Mouse (Mus musculus) liver, embryonic 14.5 days (tissue): Measurements from ENCODE around the gene Trim15. TPM values are rescaled to one million over a fixed set of nuclear protein-coding genes. Genes with fewer than 3 reads are reported as not detected.

ENCODE experiments used
- ATAC-seq: fragments of 200-750 bp; cut with Nextera tagmentation; 2 replicates; pipeline ENCODE4 v1.8.0; 2017; ENCODE audit warnings: moderate number of reproducible peaks, mild to moderate bottlenecking, moderate library complexity; ENCODE audit not compliant: insufficient read depth
- DNase-seq, 3 experiments: peaks; one replicate each; pipeline ENCODE4 v3.0.0-alpha.2; 2012 to 2013; ENCODE audit warnings: low read depth in 3 of 3, low spot score in 3 of 3
- H3K27ac ChIP-seq: fragments of 300-500 bp; sonication (generic); 2 replicates; pipeline ENCODE4 v1.5.1; 2014; ENCODE audit warnings: moderate library complexity, mild to moderate bottlenecking, control low read depth, inconsistent platforms
- H3K27me3 ChIP-seq: fragments of 300-500 bp; sonication (generic); 2 replicates; pipeline ENCODE4 v1.6.1; 2014; ENCODE audit warnings: mild to moderate bottlenecking, low read length, moderate library complexity; ENCODE audit not compliant: control insufficient read depth, insufficient read depth
- H3K36me3 ChIP-seq: fragments of 300-500 bp; sonication (generic); replicated peaks from 2 replicates; pipeline ENCODE4 v1.6.1; 2014; ENCODE audit warnings: low read depth; ENCODE audit not compliant: control insufficient read depth, insufficient read depth
- H3K4me1 ChIP-seq, 2 experiments: fragments of 200-500 bp in 1 of 2; fragments of 300-500 bp in 1 of 2; sonication (generic) in 1 of 2; replicated peaks; 2 replicates each; pipeline ENCODE4 v1.6.1; 2012 to 2014; ENCODE audit warnings: antibody characterized with exemption in 1 of 2, inconsistent platforms in 1 of 2, low read length in 1 of 2; ENCODE audit not compliant: control insufficient read depth in 2 of 2, insufficient read depth in 2 of 2
- H3K4me2 ChIP-seq: fragments of 300-500 bp; sonication (generic); 2 replicates; pipeline ENCODE4 v1.6.1; 2014; ENCODE audit warnings: low read depth, mild to moderate bottlenecking, control low read depth, moderate library complexity
- H3K4me3 ChIP-seq, 2 experiments: fragments of 200-500 bp in 1 of 2; fragments of 300-500 bp in 1 of 2; sonication (generic) in 1 of 2; 2 replicates each; pipeline ENCODE4 v1.5.1; 2012 to 2014; ENCODE audit warnings: low read depth in 2 of 2, low read length in 2 of 2, mild to moderate bottlenecking in 2 of 2, control low read depth in 1 of 2, inconsistent platforms in 1 of 2, moderate library complexity in 1 of 2; ENCODE audit not compliant: insufficient read depth in 1 of 2
- H3K9ac ChIP-seq: fragments of 300-500 bp; sonication (generic); replicated peaks from 2 replicates; pipeline ENCODE4 v1.6.1; 2014; ENCODE audit warnings: mild to moderate bottlenecking, control low read depth, moderate library complexity
- H3K9me3 ChIP-seq: fragments of 300-500 bp; sonication (generic); 2 replicates; pipeline ENCODE4 v1.6.1; 2016; ENCODE audit warnings: low read length, mixed read lengths; ENCODE audit not compliant: control insufficient read depth
- CTCF ChIP-seq: IDR thresholded peaks from 2 replicates; pipeline ENCODE4 v1.5.1; 2016; ENCODE audit warnings: antibody characterized with exemption, low read depth, control low read depth
- EP300 ChIP-seq: IDR thresholded peaks from 2 replicates; pipeline ENCODE4 v1.6.1; 2016; ENCODE audit warnings: antibody characterized with exemption, low read depth
- whole genome bisulfite sequencing: fragments of 180-500 bp; shearing (Covaris S2); extraction: QIAGEN DNeasy Blood & Tissue Kit; methylation state at CpG from one replicate; pipeline ENCODE4 v1.1.7; 2014; ENCODE audit not compliant: insufficient replicate concordance; 5-methylcytosine and 5-hydroxymethylcytosine counted together
- polyA plus RNA-seq, 2 experiments: library from polyadenylated mRNA; depleted of rRNA in 1 of 2; stranded (reverse) in 1 of 2; unstranded in 1 of 2; fragments of >200 nt; fragmentation: Nextera tagmentation in 1 of 2; extraction: Ambion mirVana in 1 of 2; gene quantifications; 2 replicates each; pipeline versions ENCODE4 v1.2.1 to v1.2.3; 2012 to 2014

Trim15 gene
- polyA plus RNA-seq, 2 experiments, result 0.26 to 0.32 TPM

GRCm38 (mm10) chr17:36825525-36825924, 41.5 kb downstream of the Trim15 start:
- ATAC-seq, result peak; percentile 47; the same call in 1 of the 2 replicates
- H3K4me1 ChIP-seq, result peaks cover 0 to 5% of the 10 kb centered on the region in 2 experiments; a peak in 2 of 4 replicates
- H3K9ac ChIP-seq, result no peak overlapping the region
- H3K27ac ChIP-seq, result no peak overlapping the region
- H3K4me2 ChIP-seq, result no peak overlapping the region
- no peaks in the 10 kb centered on the region for H3K36me3 ChIP-seq
- peaks cover 3% of the 10 kb centered on the region; the same call in 1 of the 2 replicates for H3K27me3 ChIP-seq
- TF ChIP-seq CTCF (peak; percentile 26; the same call in 1 of the 2 replicates), EP300 (no peak)
- no peaks in the 10 kb centered on the region for H3K9me3 ChIP-seq
- no peak for DNase-seq
- WGBS, result 16% methylated on average over 4 of the region's 4 CpGs
- no peak overlapping the region for H3K4me3 ChIP-seq

- Histone ChIP-seq H3K4me2 (no peak overlapping the region), H3K9ac (no peak overlapping the region), H3K4me1 (peaks cover 0 to 5% of the 10 kb centered on the region in 2 experiments; a peak in 2 of 4 replicates), H3K4me3 (no peak overlapping the region), H3K27ac (no peak overlapping the region), H3K27me3 (no peaks in the 10 kb centered on the region), H3K36me3 (no peaks in the 10 kb centered on the region), H3K9me3 (no peaks in the 10 kb centered on the region)
- TF ChIP-seq EP300, result no peak
- peak; percentile 89 for TF ChIP-seq CTCF
- ATAC-seq (peak; percentile 48; the same call in 1 of the 2 replicates), DNase-seq (peak in 1 of 3 experiments; percentile 47)
These were observed 43.0 kb downstream of the Trim15 start for GRCm38 (mm10) chr17:36824005-36824404.

GRCm38 (mm10) chr17:36811871-36812270, 55.1 kb downstream of the Trim15 start, which contains the start of gene H2-M10.6:
Gene H2-M10.6 (plus strand): TSS chr17:36812171.
- Histone ChIP-seq H3K9ac (no peak within 1 kb of the TSS), H3K4me1 (no peaks in the 10 kb centered on the region), H3K27me3 (no peaks in the 10 kb centered on the region), H3K4me2 (no peak within 1 kb of the TSS), H3K27ac (no peak within 1 kb of the TSS), H3K36me3 (no peaks in the 10 kb centered on the region), H3K9me3 (no peaks in the 10 kb centered on the region), H3K4me3 (no peak within 1 kb of the TSS)
- ATAC-seq (no peak), DNase-seq (no peak)
- TF ChIP-seq EP300, result no peak

Other genes starting within 250 kb of the Trim15 start
- not detected in 2 replicates for gene H2-M9, start 224.5 kb downstream of the Trim15 start, polyA plus RNA-seq (2012; rRNA removed)
- not detected in 2 replicates for gene H2-M9, start 224.5 kb downstream of the Trim15 start, polyA plus RNA-seq (2014; fragmentation: Nextera tagmentation; extraction: Ambion mirVana)
- not detected in 2 replicates for gene H2-M1, start 195.0 kb downstream of the Trim15 start, polyA plus RNA-seq (2012; rRNA removed)
- not detected in 2 replicates for gene H2-M1, start 195.0 kb downstream of the Trim15 start, polyA plus RNA-seq (2014; fragmentation: Nextera tagmentation; extraction: Ambion mirVana)
- gene H2-M10.5, start 94.3 kb downstream of the Trim15 start, polyA plus RNA-seq (2012; rRNA removed), result not detected in 2 replicates
- gene H2-M10.5, start 94.3 kb downstream of the Trim15 start, polyA plus RNA-seq (2014; fragmentation: Nextera tagmentation; extraction: Ambion mirVana), result not detected in 2 replicates
- not detected in 2 replicates for gene H2-M10.6, start 55.0 kb downstream of the Trim15 start, polyA plus RNA-seq (2012; rRNA removed)
- not detected in 2 replicates for gene H2-M10.6, start 55.0 kb downstream of the Trim15 start, polyA plus RNA-seq (2014; fragmentation: Nextera tagmentation; extraction: Ambion mirVana)
- 6.6 and 8.6 TPM in 2 replicates for gene Trim26, start 30.1 kb downstream of the Trim15 start, polyA plus RNA-seq (2012; rRNA removed)
- 6.7 and 7.9 TPM in 2 replicates for gene Trim26, start 30.1 kb downstream of the Trim15 start, polyA plus RNA-seq (2014; fragmentation: Nextera tagmentation; extraction: Ambion mirVana)
- 82.4 and 114 TPM in 2 replicates for gene Trim10, start 2.4 kb upstream of the Trim15 start, polyA plus RNA-seq (2012; rRNA removed)
- gene Trim10, start 2.4 kb upstream of the Trim15 start, polyA plus RNA-seq (2014; fragmentation: Nextera tagmentation; extraction: Ambion mirVana), result 251 and 278 TPM in 2 replicates
- gene Trim40, start 22.9 kb upstream of the Trim15 start, polyA plus RNA-seq (2012; rRNA removed), result not detected in 2 replicates
- gene Trim40, start 22.9 kb upstream of the Trim15 start, polyA plus RNA-seq (2014; fragmentation: Nextera tagmentation; extraction: Ambion mirVana), result not detected in 2 replicates
- 0.03 TPM in 1 of 2 replicates, not detected in the other for gene Trim31, start 30.9 kb upstream of the Trim15 start, polyA plus RNA-seq (2012; rRNA removed)
- not detected in 2 replicates for gene Trim31, start 30.9 kb upstream of the Trim15 start, polyA plus RNA-seq (2014; fragmentation: Nextera tagmentation; extraction: Ambion mirVana)
- 0.02 TPM in 2 replicates for gene Rnf39, start 75.7 kb upstream of the Trim15 start, polyA plus RNA-seq (2012; rRNA removed)
- not detected in 2 replicates for gene Rnf39, start 75.7 kb upstream of the Trim15 start, polyA plus RNA-seq (2014; fragmentation: Nextera tagmentation; extraction: Ambion mirVana)
- 15.6 and 30.4 TPM in 2 replicates for gene Ppp1r11, start 84.5 kb upstream of the Trim15 start, polyA plus RNA-seq (2012; rRNA removed)
- 35.6 and 43.0 TPM in 2 replicates for gene Ppp1r11, start 84.5 kb upstream of the Trim15 start, polyA plus RNA-seq (2014; fragmentation: Nextera tagmentation; extraction: Ambion mirVana)
- 17.5 and 19.0 TPM in 2 replicates for gene Znrd1, start 91.3 kb upstream of the Trim15 start, polyA plus RNA-seq (2012; rRNA removed)
- gene Znrd1, start 91.3 kb upstream of the Trim15 start, polyA plus RNA-seq (2014; fragmentation: Nextera tagmentation; extraction: Ambion mirVana), result 25.3 and 28.2 TPM in 2 replicates
- gene Znrd1as, start 91.4 kb upstream of the Trim15 start, polyA plus RNA-seq (2012; rRNA removed), result 1.6 and 3.3 TPM in 2 replicates
- gene Znrd1as, start 91.4 kb upstream of the Trim15 start, polyA plus RNA-seq (2014; fragmentation: Nextera tagmentation; extraction: Ambion mirVana), result 2.9 and 3.3 TPM in 2 replicates
- gene 2410137M14Rik, start 114.0 kb upstream of the Trim15 start, polyA plus RNA-seq (2012; rRNA removed), result not detected in 2 replicates
- not detected in 2 replicates for gene 2410137M14Rik, start 114.0 kb upstream of the Trim15 start, polyA plus RNA-seq (2014; fragmentation: Nextera tagmentation; extraction: Ambion mirVana)
- gene H2-M5, start 122.3 kb upstream of the Trim15 start, polyA plus RNA-seq (2012; rRNA removed), result 0.03 and 0.23 TPM in 2 replicates
- not detected in 2 replicates for gene H2-M5, start 122.3 kb upstream of the Trim15 start, polyA plus RNA-seq (2014; fragmentation: Nextera tagmentation; extraction: Ambion mirVana)
- 3.3 and 3.5 TPM in 2 replicates for gene Zfp57, start 134.0 kb upstream of the Trim15 start, polyA plus RNA-seq (2012; rRNA removed)
- 2.2 and 2.5 TPM in 2 replicates for gene Zfp57, start 134.0 kb upstream of the Trim15 start, polyA plus RNA-seq (2014; fragmentation: Nextera tagmentation; extraction: Ambion mirVana)
- not detected in 2 replicates for gene Mog, start 156.2 kb upstream of the Trim15 start, polyA plus RNA-seq (2012; rRNA removed)
- not detected in 2 replicates for gene Mog, start 156.2 kb upstream of the Trim15 start, polyA plus RNA-seq (2014; fragmentation: Nextera tagmentation; extraction: Ambion mirVana)
- 2.2 and 2.7 TPM in 2 replicates for gene Gabbr1, start 178.8 kb upstream of the Trim15 start, polyA plus RNA-seq (2012; rRNA removed)
- gene Gabbr1, start 178.8 kb upstream of the Trim15 start, polyA plus RNA-seq (2014; fragmentation: Nextera tagmentation; extraction: Ambion mirVana), result 0.24 and 0.30 TPM in 2 replicates
- not detected in 2 replicates for gene Olfr90, start 221.3 kb upstream of the Trim15 start, polyA plus RNA-seq (2012; rRNA removed)
- gene Olfr90, start 221.3 kb upstream of the Trim15 start, polyA plus RNA-seq (2014; fragmentation: Nextera tagmentation; extraction: Ambion mirVana), result not detected in 2 replicates
- gene Olfr91, start 231.1 kb upstream of the Trim15 start, polyA plus RNA-seq (2012; rRNA removed), result not detected in 2 replicates
- gene Olfr91, start 231.1 kb upstream of the Trim15 start, polyA plus RNA-seq (2014; fragmentation: Nextera tagmentation; extraction: Ambion mirVana), result not detected in 2 replicates